Mouse (Mus musculus): ENCODE measurements around the gene Dcst2.

GRCm38 (mm10) chr3:89383651-89384255 lies 22.0 kb downstream of the Dcst2 start:
- TF ChIP-seq CTCF (IDR thresholded peaks at IDR 0.05; ENCODE audit: extremely low read depth, insufficient read depth, insufficient read length, insufficient replicate concordance) (no peak), POLR2A (IDR thresholded peaks at IDR 0.05; ENCODE audit: low read depth, low read length) (no peak)
